Mouse (Mus musculus): ENCODE results near the gene Adad2.

Adad2 gene

DNA sequence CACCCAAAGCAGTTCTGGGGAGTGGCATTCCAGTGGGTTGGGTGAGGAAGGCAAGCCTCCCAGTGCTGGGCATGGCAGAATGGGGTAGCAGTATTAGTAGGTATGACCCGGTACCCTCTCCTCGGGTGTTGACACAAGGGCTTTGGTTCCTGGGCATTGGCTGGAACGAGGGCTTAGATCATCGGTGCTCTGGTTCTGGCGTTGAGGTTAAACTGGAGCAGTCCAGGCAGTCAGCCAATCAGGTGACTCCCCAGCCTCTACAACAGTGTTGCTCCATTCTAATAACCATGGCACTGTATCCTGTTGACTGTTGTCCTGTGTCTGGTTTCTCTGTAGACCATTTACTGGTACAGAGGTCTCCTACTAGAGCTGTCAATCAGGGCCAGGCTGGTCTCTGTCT, 5.0 kb downstream of the Adad2 start:
- DNase-seq = no peak

DNA sequence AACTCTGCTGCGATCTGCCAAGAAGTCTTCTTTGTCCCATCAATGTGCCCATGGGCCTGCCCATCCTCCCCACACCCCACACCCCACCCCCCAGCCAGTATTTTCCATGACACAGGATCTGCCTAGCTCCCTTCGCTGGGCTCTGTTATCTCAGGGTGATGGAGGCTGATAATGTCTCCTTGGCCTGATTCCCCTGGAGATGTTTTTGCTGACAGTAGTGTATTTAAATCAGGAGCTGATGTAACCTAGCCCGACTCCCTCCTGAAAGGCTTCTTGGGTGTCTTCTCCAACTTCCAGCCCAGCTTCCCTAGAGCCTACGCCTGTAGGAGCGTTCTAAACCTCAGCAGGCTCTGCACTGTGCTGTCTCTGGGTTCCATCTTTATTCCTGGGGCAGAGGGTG, 6.3 kb downstream of the Adad2 start:
- DNase-seq = no peak

DNA sequence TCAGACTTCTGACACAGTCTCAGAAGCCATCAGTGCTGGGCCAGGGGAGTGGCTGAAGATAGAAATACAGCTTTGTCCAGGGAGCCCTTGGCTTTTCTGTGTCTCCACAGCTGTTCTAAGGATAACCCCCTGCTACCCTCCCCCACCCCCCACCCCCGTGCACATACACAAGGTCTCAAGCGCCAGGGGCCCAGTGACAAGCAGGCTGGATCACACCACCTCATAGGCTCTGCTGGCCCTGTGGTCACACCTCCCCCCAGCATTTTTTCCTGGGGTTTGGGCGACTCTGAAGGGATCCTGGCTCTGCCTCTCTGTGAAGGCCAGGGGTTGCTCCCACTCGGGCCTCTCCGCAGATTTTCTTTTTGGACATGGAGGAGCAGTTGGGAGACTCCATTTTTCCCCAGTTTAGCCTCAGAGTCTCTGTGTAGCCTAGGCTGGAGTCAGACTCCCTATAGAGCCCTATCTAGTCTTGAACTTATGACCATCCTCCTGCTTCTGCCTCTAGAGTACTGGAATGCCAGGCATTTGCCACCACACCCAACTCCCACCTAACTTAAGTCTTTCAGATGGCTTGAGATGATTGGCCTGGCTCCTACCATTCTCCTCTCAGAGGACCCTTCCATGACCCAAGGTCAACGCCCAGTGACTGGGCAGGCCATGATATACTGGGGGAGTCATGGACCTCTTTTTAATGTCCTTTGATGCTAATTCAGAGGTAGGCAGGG, 7.7 kb downstream of the Adad2 start:
- DNase-seq = no peak

DNA sequence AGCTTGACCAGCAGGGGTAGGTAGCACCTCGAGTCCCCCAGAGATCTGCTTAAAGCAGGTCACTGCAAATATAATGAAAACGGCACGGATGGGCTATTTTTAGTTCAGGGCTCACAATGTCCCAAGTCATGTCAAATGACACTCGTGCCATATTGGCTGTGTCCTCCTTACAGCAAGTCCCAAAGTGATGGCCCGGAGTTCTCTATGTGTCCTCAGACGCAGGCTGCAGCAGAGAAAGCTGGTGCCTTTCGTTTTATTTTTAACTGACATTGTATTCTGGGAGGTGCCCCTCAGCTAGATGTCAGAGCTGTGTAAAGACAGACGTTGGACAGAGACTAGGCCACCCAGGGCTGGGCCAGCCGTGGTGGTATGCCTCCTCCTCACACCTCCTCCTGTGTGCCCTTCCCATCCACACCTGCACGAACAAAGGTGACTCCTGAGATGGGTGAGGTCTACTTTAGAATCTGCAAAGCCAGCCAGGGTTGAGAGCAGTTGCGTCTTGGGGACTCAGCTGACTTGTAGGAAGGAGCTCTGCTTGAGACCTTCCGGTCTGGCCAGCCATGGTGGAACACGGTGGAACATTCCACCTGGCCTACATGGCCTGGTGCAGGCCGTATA, 8.4 kb downstream of the Adad2 start:
- no peak for DNase-seq

DNA sequence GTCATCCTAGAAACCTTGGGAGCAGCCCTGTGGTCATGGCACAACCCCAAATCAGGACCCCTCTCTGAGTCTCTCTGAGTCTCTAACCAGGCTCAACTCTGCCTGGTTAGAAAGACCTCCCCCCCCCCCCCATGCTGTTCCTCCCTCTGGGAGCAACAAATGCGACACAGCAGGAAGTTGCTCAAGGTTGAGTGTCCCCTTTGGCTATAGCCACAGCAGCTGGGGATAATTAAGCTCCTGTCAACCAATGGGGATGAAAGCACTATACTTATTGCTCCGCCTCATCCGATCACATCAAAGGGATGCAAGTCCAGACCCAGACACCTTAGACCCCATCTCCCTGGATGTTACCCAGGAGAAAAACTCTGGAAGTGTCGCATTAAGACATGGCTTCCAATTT, 10.0 kb downstream of the Adad2 start:
- DNase-seq = no peak

DNA sequence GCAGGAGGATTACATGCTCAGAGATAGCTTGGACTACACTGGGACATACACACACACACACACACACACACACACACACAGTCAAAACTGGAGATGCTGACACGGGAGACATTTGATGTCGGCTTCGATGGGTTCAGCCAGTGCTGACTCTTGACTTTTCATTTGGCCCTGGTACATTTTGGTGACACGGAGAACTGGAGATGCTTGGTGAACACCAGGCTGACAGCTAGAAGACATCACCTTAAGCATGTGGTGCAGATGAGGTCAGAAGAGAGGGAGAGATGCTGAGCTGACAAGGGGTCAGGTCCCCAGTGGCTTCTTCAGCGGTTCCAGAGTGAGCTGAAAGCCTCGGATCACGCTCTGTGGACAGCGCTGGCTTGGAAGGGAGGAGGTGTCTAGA, 10.5 kb downstream of the Adad2 start:
- no peak for DNase-seq

DNA sequence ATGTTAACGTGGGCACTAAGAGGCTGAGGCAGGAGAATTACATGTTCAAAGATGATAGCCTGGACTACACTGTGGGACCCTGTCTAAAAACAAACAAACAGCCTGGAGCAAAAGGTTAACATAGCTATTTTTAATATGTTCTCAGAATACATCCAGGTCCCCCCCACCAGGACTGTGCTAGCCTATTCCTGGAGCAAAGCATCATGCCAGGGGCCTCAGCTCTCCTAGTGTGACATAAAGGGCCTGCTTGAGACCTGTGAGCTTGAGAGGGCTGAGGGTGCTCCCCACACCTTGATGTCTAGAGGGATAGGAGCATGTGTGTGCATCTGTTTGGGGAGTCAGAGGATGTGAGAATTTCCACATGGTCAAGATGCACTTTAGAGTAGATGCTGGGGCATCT, 11.2 kb downstream of the Adad2 start:
- DNase-seq = no peak

DNA sequence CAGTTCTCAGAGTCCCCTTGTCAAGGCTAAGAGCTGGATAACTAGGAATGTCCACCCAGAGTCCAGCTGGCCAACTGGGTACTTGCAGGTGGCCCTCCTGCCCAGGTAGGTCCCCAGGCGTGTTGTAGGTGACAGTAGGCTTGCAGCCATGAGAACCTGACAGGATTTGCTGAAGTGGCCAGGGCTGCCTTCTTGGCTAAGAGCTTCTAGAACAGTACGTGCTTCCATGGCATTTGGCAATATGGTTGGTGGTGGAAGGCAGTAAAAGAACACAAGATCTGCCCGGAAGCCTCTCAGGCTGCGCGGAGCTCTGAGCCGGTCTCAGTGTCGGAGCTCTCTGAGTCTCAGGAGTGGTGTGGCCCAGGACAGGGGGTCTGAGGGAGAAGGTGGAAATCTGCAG, 12.4 kb downstream of the Adad2 start:
- no peak for DNase-seq

DNA sequence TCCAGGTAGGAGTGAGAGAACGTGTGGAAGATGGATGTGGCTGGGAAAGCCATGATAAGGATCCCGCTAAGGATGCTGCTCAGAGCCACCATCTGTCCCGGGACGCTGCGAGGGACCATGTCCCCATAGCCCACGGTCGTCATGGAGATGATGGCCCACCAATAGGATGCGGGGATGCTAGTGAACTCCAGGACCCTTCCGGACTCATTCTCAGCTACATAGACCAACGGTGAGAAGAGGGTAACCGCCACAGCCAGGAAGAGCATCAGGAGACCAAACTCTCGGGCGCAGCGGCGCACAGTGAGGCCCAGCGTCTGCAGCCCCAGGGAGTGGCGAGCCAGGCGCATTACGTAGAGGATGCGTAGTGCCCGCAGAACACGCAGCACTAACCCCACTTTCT, 13.2 kb downstream of the Adad2 start:
- no peak for DNase-seq

DNA sequence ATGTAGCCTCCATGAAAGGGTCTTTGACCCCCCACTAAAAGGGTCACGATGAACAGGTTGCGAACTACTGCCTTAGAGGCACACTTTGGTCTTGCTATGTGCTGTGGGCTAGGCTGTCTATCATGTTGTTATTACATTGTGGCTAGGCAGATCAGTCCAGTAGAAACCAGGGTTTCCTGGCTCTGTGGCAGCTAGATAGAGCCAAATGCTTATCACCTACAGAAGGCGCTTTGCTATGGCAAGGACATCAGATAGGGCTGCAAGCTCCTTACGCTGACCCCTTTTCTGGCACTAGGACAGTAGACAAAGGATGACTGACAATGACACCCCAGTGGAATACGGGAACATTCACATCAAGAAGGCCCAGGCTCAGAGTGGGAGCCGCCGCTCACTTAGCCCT, 14.7 kb downstream of the Adad2 start:
- no peak for DNase-seq

DNA sequence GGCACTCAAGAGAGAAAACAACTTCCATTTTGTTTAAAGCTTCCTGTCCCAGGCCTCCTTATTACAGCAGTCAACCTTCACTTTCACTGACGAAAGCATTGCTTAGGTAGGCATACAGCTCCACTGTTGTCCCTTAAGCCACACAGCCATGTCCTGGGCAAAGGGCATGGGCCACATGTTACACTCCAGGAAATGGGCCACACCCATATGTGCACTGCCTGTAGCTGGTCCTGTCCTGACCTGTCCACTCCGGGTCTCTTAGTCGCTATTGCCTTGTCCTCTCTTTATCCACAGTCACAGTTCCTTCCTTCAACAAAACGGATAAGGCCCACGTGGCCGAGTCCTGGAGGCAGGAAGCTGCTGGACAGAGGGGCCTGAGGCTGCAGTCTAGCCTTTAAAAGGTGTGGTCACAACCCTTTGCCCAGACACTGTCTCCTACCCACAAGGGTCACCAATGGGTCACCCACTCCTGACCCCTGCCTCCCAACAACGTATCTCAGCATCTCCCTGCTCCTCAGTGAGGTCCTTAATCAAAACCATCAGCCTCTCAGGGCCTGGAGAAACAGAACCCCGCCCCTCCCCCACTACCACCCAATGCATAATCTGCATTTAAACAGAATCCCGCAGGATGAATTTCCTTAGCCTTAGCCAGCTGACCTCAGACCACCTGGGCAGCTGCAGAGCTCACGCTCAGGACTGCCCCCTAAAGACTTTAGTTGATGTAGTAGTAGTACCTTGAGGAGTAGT, 15.2 kb downstream of the Adad2 start:
- no peak for DNase-seq

DNA sequence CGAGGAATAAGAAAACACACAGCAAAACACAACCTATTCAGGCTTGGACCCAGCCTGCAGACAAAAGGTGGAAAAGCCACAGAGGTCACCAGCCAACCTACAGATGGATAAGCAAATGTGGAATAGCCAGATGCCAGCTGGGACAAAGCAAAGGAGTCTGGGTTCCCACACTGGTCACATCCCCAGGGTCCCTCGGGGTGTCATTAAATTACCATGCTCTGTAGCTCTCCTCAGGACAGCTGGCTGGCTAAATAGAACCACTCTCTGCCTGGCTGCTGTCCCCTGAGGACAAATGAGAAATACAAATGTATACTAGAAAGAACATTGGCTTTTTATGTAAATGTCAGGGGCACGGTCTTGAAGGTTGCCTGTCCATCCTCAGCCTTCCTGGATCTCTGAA, 18.3 kb downstream of the Adad2 start:
- no peak for DNase-seq

DNA sequence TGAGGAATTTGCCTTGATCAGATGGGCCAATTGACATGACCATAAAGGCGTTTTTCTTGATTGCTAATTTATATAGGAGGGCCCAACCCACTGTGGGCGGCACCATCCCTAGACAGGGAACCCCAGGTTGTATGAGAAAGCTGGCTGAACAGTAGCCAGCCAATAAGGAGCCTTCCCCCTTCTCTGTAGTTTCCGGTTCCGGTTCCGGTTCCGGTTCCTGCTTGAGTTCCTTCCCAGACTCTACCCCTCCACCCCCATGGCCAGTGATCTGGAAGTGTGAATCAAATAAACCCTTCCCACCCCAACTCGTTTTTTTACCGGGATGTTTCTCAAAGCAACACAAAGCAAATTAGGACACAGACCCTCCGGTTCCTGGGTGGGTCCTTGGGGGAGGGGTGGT, 19.7 kb downstream of the Adad2 start:
- no peak for DNase-seq

DNA sequence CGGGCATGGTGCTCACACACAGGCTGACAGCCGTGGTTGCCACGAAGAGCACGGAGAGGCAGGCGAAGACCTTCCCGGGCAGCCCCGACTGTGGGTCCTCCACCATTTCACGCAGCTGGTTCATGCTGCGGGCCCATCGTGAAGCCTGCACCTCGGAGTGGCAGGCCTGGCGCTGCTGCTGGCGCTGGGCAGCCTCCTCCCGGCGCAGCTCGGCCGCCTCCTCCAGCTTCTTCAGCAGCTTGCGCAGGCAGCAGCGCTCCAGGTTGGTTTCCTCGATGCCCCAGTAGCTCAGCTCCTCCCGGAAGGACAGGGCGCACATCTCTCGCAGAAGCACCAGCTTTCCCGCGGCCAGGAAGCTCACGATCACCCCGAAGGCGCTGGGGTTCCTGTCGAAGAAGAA, 20.4 kb downstream of the Adad2 start:
- no peak for DNase-seq

DNA sequence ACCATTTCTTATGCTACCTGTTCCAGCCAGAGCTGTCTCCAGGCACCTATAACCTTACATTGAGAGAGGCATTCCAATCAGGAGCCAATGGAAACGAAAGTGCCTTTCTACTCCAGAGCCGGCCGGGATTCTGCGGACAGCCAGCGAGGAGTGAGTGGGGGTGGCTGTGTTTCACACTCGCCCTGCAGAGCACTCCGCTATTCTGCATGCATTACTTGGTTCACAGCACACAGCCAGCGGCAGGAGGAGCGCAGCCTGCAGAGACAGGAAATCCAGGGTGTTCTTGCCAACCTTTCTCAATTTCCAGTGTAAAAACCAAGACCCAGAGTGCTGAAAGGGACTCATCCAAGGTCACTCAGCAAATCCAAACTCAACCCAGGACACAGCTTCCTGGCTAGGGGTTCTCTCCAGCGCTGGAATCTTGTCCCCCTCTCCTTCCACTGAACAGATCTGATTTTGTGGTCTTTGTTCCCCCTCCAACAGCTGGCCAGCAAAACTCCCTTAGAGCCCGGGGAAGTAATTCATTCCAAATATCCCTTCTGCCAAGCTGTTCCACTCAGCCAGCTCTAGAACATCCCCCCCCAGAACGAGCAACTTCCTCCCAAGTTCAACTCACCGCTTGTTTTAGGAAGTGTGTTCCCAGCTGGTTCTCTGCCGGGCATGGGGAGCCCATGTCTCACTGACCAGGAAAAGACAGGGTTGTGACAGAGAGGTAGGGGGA, 22.2 kb downstream of the Adad2 start:
- DNase-seq = no peak

DNA sequence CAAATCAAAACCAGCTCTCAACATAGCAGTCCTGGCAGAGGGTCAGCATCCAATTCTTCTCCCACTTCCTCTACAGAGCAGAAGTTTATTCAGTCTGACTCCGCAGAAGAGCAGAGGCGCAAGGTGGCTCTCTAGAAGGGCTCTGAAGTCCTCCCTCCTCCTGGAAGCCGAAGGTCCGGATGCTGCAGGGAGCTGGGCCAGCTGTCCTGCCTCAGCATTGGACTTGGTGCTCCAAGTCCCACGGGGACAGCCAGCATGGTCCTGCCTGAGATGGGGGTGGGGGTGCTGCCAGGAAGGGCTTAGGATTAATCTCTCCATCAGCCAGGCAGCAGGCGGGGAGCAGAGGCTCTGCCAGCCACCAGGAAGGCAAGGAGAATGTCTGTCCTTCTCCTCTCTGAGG, 22.8 kb downstream of the Adad2 start, which contains the start of gene Kcng4:
TSS of gene Kcng4 (minus strand) at position 303 of the 400 bp plus-strand sequence.
- no peak for DNase-seq

DNA sequence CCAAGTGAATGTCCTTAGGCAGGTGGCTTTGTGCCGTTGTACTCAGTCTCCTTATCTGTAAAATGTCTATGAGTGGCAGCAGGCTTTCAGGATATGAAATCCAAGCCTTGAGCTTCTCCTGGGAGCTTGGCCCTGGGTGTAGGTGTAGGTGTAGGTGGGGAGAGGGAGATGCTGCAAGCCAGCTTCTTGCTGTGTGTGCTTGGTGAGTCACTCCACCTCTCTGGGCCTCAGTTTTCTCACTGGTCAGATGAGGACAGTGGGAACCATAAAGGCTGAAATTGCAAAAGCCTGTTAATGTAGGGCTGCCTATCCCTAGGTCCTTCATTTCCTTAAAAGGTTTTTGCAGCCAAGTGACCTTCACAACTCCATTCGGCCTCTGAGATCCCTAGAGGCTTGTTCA, 23.4 kb downstream of the Adad2 start:
- DNase-seq = no peak

DNA sequence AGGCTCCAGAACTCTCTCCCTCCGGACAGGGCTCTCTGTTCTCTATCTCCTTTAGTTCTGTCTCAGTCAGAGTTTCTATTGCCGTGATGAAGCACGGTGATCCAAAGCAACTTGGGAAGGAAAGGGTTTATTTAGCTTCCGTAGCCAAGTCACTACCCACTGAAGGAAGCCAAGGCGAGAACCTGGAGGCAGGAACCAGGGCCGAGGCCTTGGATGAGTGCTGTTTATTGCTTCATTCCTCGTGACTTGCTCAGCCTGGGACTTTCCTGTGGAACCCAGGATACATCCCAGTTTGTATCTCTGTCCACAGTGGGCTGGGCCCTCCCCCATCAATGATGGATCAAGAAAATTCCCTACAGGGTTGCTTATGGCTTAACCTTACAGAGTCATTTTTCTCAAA, 24.2 kb downstream of the Adad2 start:
- no peak for DNase-seq

DNA sequence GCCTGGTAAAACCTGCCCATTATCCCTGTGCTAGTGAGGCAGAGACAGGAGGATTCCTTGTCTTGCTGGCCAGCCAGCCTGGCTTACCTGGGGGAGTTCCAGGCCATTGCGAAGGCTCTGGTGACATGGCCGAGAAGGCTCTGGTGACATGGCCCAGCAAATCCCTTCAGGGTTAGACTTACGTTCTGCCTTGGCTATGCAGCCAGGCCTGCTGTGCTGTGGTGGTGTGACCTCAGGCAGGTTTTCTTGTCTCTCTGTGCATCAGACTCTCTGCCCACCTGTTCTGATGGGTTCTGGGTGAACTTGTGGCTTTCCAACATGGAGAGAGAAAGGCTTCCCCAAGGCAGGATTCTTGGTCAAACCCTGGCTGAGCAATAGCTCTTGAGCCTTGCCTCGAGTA, 24.8 kb downstream of the Adad2 start:
- no peak for DNase-seq

DNA sequence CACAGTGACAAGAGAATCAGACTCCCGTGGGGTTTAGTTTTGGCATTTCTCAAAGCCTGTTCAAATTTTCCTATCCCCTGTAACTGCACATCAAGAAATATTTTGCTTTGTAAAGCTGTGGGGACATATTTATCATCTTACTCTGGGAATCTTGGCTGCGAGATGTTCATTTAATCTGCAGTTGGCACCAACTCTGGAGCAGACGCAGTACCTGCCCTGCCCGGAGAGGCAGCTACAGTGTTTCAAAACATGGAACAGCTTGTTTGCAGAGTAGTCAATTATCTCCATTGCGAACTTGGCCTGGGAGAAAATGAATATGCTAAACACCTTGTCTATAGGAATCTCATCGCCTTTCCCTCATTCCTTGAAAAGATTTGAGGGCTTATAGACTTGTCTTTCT, 25.7 kb downstream of the Adad2 start:
- DNase-seq = no peak

DNA sequence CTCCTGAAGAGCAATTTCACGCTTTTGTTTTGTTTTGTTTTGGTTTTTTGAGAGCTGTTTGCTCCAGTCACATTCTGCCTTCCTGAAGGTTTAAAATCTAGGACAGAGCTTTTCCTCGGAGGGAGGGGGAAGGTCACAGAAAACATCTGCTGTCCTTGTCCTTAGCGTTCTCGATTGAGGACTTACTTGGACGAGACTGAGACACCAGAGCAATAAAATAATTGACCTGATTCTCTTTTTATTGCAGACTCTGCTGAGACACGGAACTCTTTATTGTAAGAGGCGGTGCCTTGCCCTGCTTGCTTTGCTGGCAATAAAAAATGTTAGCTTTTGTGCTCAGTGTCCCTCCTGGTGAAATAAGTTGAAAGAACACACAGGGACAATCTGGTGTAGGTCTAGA, 27.3 kb downstream of the Adad2 start:
- DNase-seq = no peak

DNA sequence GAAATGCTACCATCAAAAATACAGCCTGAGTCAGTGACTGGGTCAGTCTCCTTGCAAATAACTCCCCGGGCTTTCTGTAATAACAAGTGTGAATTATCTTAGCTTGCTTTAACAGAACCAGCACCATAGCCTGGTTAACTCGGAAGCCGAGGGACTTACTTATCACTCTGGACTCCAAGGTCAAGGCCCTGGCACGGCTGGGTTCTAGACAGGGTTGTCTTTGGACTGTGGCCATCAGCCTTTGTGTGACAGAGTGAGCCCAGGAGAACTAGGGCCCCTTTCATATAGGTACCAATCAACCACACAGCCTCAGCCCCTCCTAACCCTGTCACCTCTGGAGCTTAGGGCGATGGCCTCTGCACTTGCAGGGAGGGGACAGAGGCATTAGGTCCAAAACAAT, 28.5 kb downstream of the Adad2 start:
- DNase-seq = no peak

DNA sequence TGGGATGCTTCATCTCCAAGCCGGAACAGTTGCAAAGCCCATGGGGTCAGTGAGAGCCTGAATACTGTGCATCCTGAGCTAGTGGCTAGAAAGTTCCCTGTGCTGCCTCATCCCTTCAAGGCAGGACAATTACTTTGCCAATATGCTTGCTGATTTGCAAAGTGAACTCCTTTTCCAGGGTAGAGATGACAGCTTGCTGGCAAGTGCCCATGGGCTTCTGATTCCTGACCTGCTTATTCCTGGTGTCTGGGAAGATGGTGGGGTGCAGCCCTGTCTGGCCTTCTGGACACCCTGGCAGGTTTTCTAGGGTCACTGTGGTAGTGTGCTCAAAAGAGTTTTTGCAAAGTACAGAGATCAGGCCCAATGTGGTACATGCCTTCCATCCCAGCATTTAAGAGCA, 30.4 kb downstream of the Adad2 start:
- DNase-seq = no peak
